In genomic region chr9:110665912-110666311, GRCm38 (mm10) we compare ENCODE assay signal across 8 mouse cellular contexts. TPM values are rescaled to one million over a fixed set of nuclear protein-coding genes. Genes with fewer than 3 reads are reported as not detected.
A peak's percentile ranks its signal among the peaks of the same experiment; 100 is the strongest.
DNase-seq lines count a peak whose midpoint lies in the region; ATAC-seq lines count a peak whose summit lies in the region.

No protein-coding gene starts in this region.

- H3K4me3 ChIP-seq in neural tube, embryonic 12.5 days, result no peak overlapping the region
- H3K4me3 ChIP-seq in neural tube, embryonic 15.5 days (replicated peaks), result no peak overlapping the region
- no peak overlapping the region for H3K4me3 ChIP-seq in midbrain, embryonic 16.5 days (ENCODE audit: low read depth, low read length)

- H3K4me1 ChIP-seq in neural tube, embryonic 12.5 days, result peaks cover 6% of the 10 kb centered on the region
- H3K4me1 ChIP-seq in neural tube, embryonic 15.5 days, result peaks cover 6% of the 10 kb centered on the region
- H3K4me1 ChIP-seq in midbrain, embryonic 16.5 days (ENCODE audit: control insufficient read depth, insufficient read depth, low read length), result peaks cover 4% of the 10 kb centered on the region; the same call in 1 of the 2 replicates

- no peak for ATAC-seq in neural tube, embryonic 12.5 days (ENCODE audit: low FRiP score, low read depth)
- no peak for ATAC-seq in neural tube, embryonic 15.5 days (ENCODE audit: low FRiP score)
- ATAC-seq in granulocyte monocyte progenitor cell, adult 5-6 weeks (replicated peaks; ENCODE audit: poor library complexity, severe bottlenecking), result peak; percentile 89
- ATAC-seq in midbrain, embryonic 16.5 days, result 0 out of 2 replicates have a peak, but pooled peaks have one; percentile 28

- H3K27me3 ChIP-seq in neural tube, embryonic 12.5 days (replicated peaks), result no peaks in the 10 kb centered on the region
- H3K27me3 ChIP-seq in neural tube, embryonic 15.5 days (replicated peaks), result no peaks in the 10 kb centered on the region
- H3K27me3 ChIP-seq in midbrain, embryonic 16.5 days (ENCODE audit: control insufficient read depth, insufficient read depth, low read depth, low read length), result no peaks in the 10 kb centered on the region

- no peaks in the 10 kb centered on the region for H3K9me3 ChIP-seq in neural tube, embryonic 12.5 days
- no peaks in the 10 kb centered on the region for H3K9me3 ChIP-seq in neural tube, embryonic 15.5 days (replicated peaks)
- H3K9me3 ChIP-seq in midbrain, embryonic 16.5 days (replicated peaks; ENCODE audit: control insufficient read depth, low read length, poor library complexity, severe bottlenecking), result no peaks in the 10 kb centered on the region

- 12% methylated on average over 4 of the region's 4 CpGs for WGBS in neural tube, embryonic 12.5 days
- 13% methylated on average over 4 of the region's 4 CpGs for WGBS in neural tube, embryonic 15.5 days
- 32% methylated on average over 4 of the region's 4 CpGs for WGBS in midbrain, embryonic 16.5 days

- DNase-seq in liver, result peak; percentile 91
- DNase-seq in left cerebral cortex, adult 8-10 months (ENCODE audit: low spot score in 2 of 2), result no peak
- DNase-seq in adrenal gland, adult 18-20 months (ENCODE audit: low spot score in 2 of 2), result no peak
- DNase-seq in gastrocnemius, postnatal 36 days, result no peak

- peak overlapping the region; percentile 8; the same call in 1 of the 2 replicates for H3K9ac ChIP-seq in neural tube, embryonic 12.5 days
- no peak overlapping the region for H3K9ac ChIP-seq in neural tube, embryonic 15.5 days (replicated peaks)
- no peak overlapping the region for H3K9ac ChIP-seq in midbrain, embryonic 16.5 days (ENCODE audit: low read depth, low read length)

- no peak overlapping the region for H3K4me2 ChIP-seq in neural tube, embryonic 12.5 days (replicated peaks)
- H3K4me2 ChIP-seq in neural tube, embryonic 15.5 days, result no peak overlapping the region
- no peak overlapping the region for H3K4me2 ChIP-seq in midbrain, embryonic 16.5 days (ENCODE audit: low read length)

- no peaks in the 10 kb centered on the region for H3K36me3 ChIP-seq in neural tube, embryonic 12.5 days
- H3K36me3 ChIP-seq in neural tube, embryonic 15.5 days, result no peaks in the 10 kb centered on the region
- no peaks in the 10 kb centered on the region for H3K36me3 ChIP-seq in midbrain, embryonic 16.5 days (ENCODE audit: control insufficient read depth, insufficient read depth, low read length)

- intact Hi-C loops in gastrocnemius, postnatal 36 days (cut with DNase I), result no loop called here

- no peak overlapping the region for H3K27ac ChIP-seq in neural tube, embryonic 12.5 days
- no peak overlapping the region for H3K27ac ChIP-seq in neural tube, embryonic 15.5 days (replicated peaks)
- H3K27ac ChIP-seq in midbrain, embryonic 16.5 days (ENCODE audit: low read length), result no peak overlapping the region

RNA-seq across cellular contexts. Expression of gene Ccdc12, which starts 9.6 kb away (rescaled TPM):
- 125 and 133 TPM in 2 replicates for polyA plus RNA-seq in neural tube, embryonic 12.5 days (2016; fragmentation: Nextera tagmentation; extraction: Ambion mirVana)
- 96.3 and 112 TPM in 2 replicates for polyA plus RNA-seq in neural tube, embryonic 15.5 days (2015; fragmentation: Nextera tagmentation; extraction: Ambion mirVana)
- total RNA-seq in granulocyte monocyte progenitor cell, adult 5-6 weeks (2014; fragmentation: Nextera tagmentation), result 149 TPM in 2 replicates
- 98.5 and 104 TPM in 2 replicates for total RNA-seq in granulocyte monocyte progenitor cell, adult 5-6 weeks (2017)
- 93.3 and 103 TPM in 2 replicates for polyA plus RNA-seq in midbrain, embryonic 16.5 days (2015; fragmentation: Nextera tagmentation; extraction: Ambion mirVana)
- 10 to 100 TPM; 69.7 to 73.5 (median 72.6) TPM for total RNA-seq in left cerebral cortex, adult 8-10 months (2022)
- 10 to 100 TPM; 49.6 to 52.2 TPM for total RNA-seq in adrenal gland, adult 18-20 months (2021)
- 10 to 100 TPM; 45.1 to 48.1 TPM for total RNA-seq in gastrocnemius, postnatal 36 days (2021)

RNA-seq across cellular contexts. Expression of gene Nbeal2, which starts 12.0 kb away (rescaled TPM):
- polyA plus RNA-seq in neural tube, embryonic 12.5 days (2016; fragmentation: Nextera tagmentation; extraction: Ambion mirVana), result 1.6 and 2.6 TPM in 2 replicates
- 3.1 and 5.9 TPM in 2 replicates for polyA plus RNA-seq in neural tube, embryonic 15.5 days (2015; fragmentation: Nextera tagmentation; extraction: Ambion mirVana)
- total RNA-seq in granulocyte monocyte progenitor cell, adult 5-6 weeks (2014; fragmentation: Nextera tagmentation), result 37.5 and 49.2 TPM in 2 replicates
- total RNA-seq in granulocyte monocyte progenitor cell, adult 5-6 weeks (2017), result 11.0 and 13.9 TPM in 2 replicates
- polyA plus RNA-seq in midbrain, embryonic 16.5 days (2015; fragmentation: Nextera tagmentation; extraction: Ambion mirVana), result 5.2 and 6.1 TPM in 2 replicates
- 10 to 100 TPM; 11.9 to 14.6 (median 12.6) TPM for total RNA-seq in left cerebral cortex, adult 8-10 months (2022)
- 1 to 10 TPM; 8.5 to 9.8 TPM for total RNA-seq in adrenal gland, adult 18-20 months (2021)
- 1 to 10 TPM; 3.3 to 3.6 TPM for total RNA-seq in gastrocnemius, postnatal 36 days (2021)

RNA-seq across cellular contexts. Expression of gene Nradd, which starts 41.7 kb away (rescaled TPM):
- polyA plus RNA-seq in neural tube, embryonic 12.5 days (2016; fragmentation: Nextera tagmentation; extraction: Ambion mirVana), result 41.2 and 42.7 TPM in 2 replicates
- polyA plus RNA-seq in neural tube, embryonic 15.5 days (2015; fragmentation: Nextera tagmentation; extraction: Ambion mirVana), result 24.9 and 26.0 TPM in 2 replicates
- total RNA-seq in granulocyte monocyte progenitor cell, adult 5-6 weeks (2014; fragmentation: Nextera tagmentation), result 4.4 and 4.5 TPM in 2 replicates
- total RNA-seq in granulocyte monocyte progenitor cell, adult 5-6 weeks (2017), result 0.99 and 4.7 TPM in 2 replicates
- polyA plus RNA-seq in midbrain, embryonic 16.5 days (2015; fragmentation: Nextera tagmentation; extraction: Ambion mirVana), result 25.5 and 27.1 TPM in 2 replicates
- 1 to 10 TPM; 1.4 to 2.9 (median 2.6) TPM for total RNA-seq in left cerebral cortex, adult 8-10 months (2022)
- 10 to 100 TPM; 11.0 to 14.0 TPM for total RNA-seq in adrenal gland, adult 18-20 months (2021)
- total RNA-seq in gastrocnemius, postnatal 36 days (2021), result 1 to 10 TPM in 1 of 2 experiments, under 1 TPM in 1; 0.91 to 1.2 TPM

Comparison
In these comparisons a context has a peak if more than half of its experiments do, and no peak if none do; other contexts are left out.
1. ATAC-seq: peak in granulocyte monocyte progenitor cell, adult 5-6 weeks (single experiment) and midbrain, embryonic 16.5 days (single experiment); none in neural tube, embryonic 12.5 days (single experiment) and neural tube, embryonic 15.5 days (single experiment).